Mouse (Mus musculus) bone marrow, adult 2 months (tissue): ENCODE measurements around the gene Atg10. TPM values are rescaled to one million over a fixed set of nuclear protein-coding genes. Genes with fewer than 3 reads are reported as not detected.
"Not testable (repeated sequence)": the region's sequence is repeated elsewhere in the genome, so short reads cannot be mapped to it uniquely, and the experiment has no call there.

ENCODE experiments used
- H3K27ac ChIP-seq: fragments of 200-500 bp; 2 replicates; pipeline ENCODE4 v1.5.1; 2012; ENCODE audit warnings: low read depth, mild to moderate bottlenecking, control low read depth, inconsistent platforms, low read length; ENCODE audit not compliant: control insufficient read depth, poor library complexity, insufficient read depth
- H3K4me1 ChIP-seq: fragments of 200-500 bp; 2 replicates; pipeline ENCODE4 v1.6.1; 2011; ENCODE audit warnings: low read length; ENCODE audit not compliant: control insufficient read depth, insufficient read depth
- H3K4me3 ChIP-seq: fragments of 200-500 bp; replicated peaks from 2 replicates; pipeline ENCODE3; 2011; ENCODE audit warnings: mild to moderate bottlenecking, low read depth, low read length, control low read depth; ENCODE audit not compliant: control insufficient read depth
- CTCF ChIP-seq: fragments of 200-500 bp; IDR thresholded peaks from 2 replicates; pipeline ENCODE4 v1.5.1; 2011; ENCODE audit warnings: low read length, control low read depth; ENCODE audit not compliant: control insufficient read depth, insufficient read depth
- POLR2A ChIP-seq: fragments of 200-500 bp; IDR thresholded peaks from 2 replicates; pipeline ENCODE4 v1.6.1; 2011; ENCODE audit warnings: low read depth, mild to moderate bottlenecking, control low read depth, low read length, borderline replicate concordance; ENCODE audit not compliant: control insufficient read depth
- WGBS: fragments of 180-500 bp; shearing (Covaris S2); methylation state at CpG from one replicate; pipeline ENCODE4 v1.1.7; 2018; 5-methylcytosine and 5-hydroxymethylcytosine counted together
- polyA plus RNA-seq: library from polyadenylated mRNA; stranded (reverse); fragments of >200 nt; gene quantifications from 2 replicates; pipeline ENCODE4 v1.2.4, GENCODE M21; 2011; ENCODE audit warnings: low replicate concordance; ENCODE audit not compliant: missing spikeins, insufficient read depth, insufficient read length

Atg10 gene
- polyA plus RNA-seq, 1 experiment, result 3.5 TPM

- TF ChIP-seq POLR2A, result no peak
- no peak for TF ChIP-seq CTCF
- Histone ChIP-seq H3K4me3 (no peak overlapping the region), H3K27ac (no peak overlapping the region), H3K4me1 (no peaks in the 10 kb centered on the region)
- 84% methylated on average over 2 of the region's 2 CpGs for WGBS
Measured at GRCm38 (mm10) chr13:90958894-90959293, 264.9 kb downstream of the Atg10 start.

GRCm38 (mm10) chr13:90939600-90939999, 284.2 kb downstream of the Atg10 start:
- no peaks in the 10 kb centered on the region; the same call in 1 of the 2 replicates for H3K4me1 ChIP-seq
- TF ChIP-seq POLR2A, result no peak
- 0 out of 2 replicates have a peak, but pooled peaks have one; percentile 3 for TF ChIP-seq CTCF
- H3K27ac ChIP-seq, result peak overlapping the region; percentile 12; the same call in 1 of the 2 replicates
- WGBS, result 72% methylated on average over 5 of the region's 5 CpGs
- no peak overlapping the region for H3K4me3 ChIP-seq

DNA sequence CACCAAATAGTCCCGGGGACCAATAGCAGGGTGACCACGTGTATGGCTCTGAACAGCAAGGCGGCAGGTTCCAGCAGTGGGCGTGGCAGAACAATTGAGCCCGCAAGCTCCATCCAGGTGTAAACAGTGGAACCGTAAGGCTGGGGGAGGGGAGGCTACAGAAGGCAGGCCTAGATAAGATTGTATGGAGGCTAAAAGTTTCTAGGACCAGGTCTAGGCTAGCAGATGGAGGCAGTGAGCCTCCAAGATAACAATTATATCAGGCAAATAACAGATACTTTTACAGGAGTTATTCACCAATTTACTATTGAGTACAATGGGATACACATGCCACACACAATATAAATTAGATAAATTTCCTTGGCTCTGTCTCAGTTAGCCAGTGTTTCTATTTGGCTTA, 284.6 kb downstream of the Atg10 start:
- WGBS, result 59% methylated on average over 6 of the region's 6 CpGs
- Histone ChIP-seq H3K4me1 (no peaks in the 10 kb centered on the region; the same call in 1 of the 2 replicates), H3K27ac (no peak overlapping the region), H3K4me3 (no peak overlapping the region)
- TF ChIP-seq POLR2A (no peak), CTCF (no peak)

- H3K27ac ChIP-seq, result no peak overlapping the region
- TF ChIP-seq CTCF (no peak), POLR2A (no peak)
- H3K4me1 ChIP-seq, result no peaks in the 10 kb centered on the region; the same call in 1 of the 2 replicates
- WGBS, result 80% methylated on average over 7 of the region's 7 CpGs
- H3K4me3 ChIP-seq, result no peak overlapping the region
Measured at GRCm38 (mm10) chr13:90935852-90936251, 287.9 kb downstream of the Atg10 start.

GRCm38 (mm10) chr13:90933256-90933655, 290.5 kb downstream of the Atg10 start:
- no peak overlapping the region for H3K4me3 ChIP-seq
- no peaks in the 10 kb centered on the region for H3K4me1 ChIP-seq
- H3K27ac ChIP-seq, result no peak overlapping the region
- 77% methylated on average over 3 of the region's 3 CpGs for WGBS
- TF ChIP-seq CTCF, result no peak

DNA sequence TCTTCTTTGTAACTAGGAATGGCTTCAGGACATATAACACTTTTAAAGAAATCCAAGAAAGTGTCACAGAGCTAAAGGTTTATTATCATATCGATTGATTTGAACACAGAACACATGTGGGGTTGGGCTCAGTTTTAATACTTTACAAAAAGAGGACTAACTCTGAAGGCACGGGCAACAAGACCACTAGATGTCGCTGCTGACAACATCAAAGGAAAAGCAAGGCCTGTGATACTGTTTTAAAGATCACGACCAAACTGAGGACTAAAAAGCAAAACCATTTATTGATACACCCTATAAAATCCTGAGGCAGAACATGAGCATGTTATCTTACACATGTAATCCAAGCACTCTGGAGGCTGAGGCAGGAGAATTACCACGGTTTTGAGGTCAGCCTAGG, 293.9 kb downstream of the Atg10 start:
- no peaks in the 10 kb centered on the region; the same call in 1 of the 2 replicates for H3K4me1 ChIP-seq
- TF ChIP-seq CTCF (no peak; the same call in 1 of the 2 replicates), POLR2A (no peak)
- WGBS, result 18% methylated on average over 5 of the region's 5 CpGs

GRCm38 (mm10) chr13:90928266-90928665, 295.5 kb downstream of the Atg10 start:
- H3K4me3 ChIP-seq, H3K27ac ChIP-seq, H3K4me1 ChIP-seq: not testable (repeated sequence)
- WGBS, result 66% methylated on average over 10 of the region's 10 CpGs

More for the DNA sequence above, 293.9 kb downstream of the Atg10 start:
- H3K4me3 ChIP-seq, result no peak overlapping the region
- H3K27ac ChIP-seq, result no peak overlapping the region

DNA sequence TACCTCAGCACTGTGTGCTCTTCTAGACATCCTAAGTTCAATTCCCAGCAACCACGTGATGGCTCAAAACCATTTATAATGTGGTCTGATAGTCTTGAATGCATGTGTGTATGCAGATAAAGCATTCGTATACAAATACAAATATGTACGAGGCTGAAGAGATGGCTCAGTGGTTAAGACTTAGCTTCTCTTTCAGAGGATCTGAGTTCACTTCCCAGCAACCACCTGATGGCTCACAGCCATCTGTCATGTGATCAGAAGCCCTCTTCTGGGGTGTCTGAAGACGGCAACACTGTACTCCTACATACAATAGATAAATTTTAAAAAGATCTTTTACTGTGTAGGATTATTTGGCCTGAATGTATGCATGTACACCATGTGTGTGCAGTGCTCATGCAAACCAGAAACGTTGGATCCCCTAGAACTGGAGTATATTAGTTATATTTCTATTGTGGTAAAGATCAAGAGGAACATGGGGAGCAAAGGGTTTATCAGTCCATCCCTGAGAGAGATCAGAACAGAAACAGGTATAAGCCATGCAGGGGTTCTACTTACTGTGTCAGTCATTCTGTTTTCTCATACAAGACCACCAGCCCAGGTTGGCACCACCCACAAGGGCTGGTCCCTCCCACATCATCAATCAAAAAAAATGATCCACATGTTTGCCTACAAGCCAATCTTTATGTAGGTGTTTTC, 296.7 kb downstream of the Atg10 start:
- no peak overlapping the region for H3K27ac ChIP-seq
- TF ChIP-seq POLR2A (no peak), CTCF (no peak)
- H3K4me1 ChIP-seq, result no peaks in the 10 kb centered on the region; the same call in 1 of the 2 replicates
- H3K4me3 ChIP-seq, result no peak overlapping the region
- WGBS, result 51% methylated on average over 5 of the region's 5 CpGs

DNA sequence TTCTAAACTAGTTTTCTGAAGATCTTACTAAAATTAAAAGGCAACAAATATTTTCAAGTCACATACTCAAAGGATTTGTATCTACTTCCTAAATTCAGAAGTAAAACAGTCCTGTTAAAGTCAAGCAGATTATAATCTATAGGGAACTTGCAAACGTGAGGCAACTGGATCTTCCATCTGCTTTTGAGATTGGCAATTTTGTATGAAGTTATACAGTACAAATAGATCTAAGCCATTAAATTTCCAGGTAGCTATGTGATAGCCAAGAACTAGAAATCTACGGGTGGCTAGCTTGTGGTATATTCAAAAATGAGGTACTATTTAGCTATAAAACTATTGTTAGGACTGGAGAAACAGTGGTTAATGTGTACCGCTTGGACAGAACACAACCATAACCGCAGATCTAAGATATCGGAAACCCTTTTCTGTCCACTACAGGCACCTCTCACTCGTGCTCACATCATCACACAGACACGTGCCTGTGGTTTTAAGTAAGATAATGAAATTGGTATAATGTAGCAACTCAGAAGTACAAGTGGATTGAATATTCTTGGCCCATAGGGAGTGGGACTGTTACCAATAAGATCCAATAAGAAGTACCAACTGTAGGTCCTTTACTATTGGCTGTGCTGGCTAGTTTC, 297.5 kb downstream of the Atg10 start:
- H3K4me1 ChIP-seq, result no peaks in the 10 kb centered on the region; the same call in 1 of the 2 replicates
- WGBS, result 55% methylated on average over 7 of the region's 7 CpGs
- H3K27ac ChIP-seq, result no peak overlapping the region
- TF ChIP-seq POLR2A (no peak), CTCF (no peak)
- no peak overlapping the region for H3K4me3 ChIP-seq
